Mouse (Mus musculus): ENCODE data around the gene Zbtb34. TPM values are rescaled to one million over a fixed set of nuclear protein-coding genes. Genes with fewer than 3 reads are reported as not detected.
A peak's percentile ranks its signal among the peaks of the same experiment; 100 is the strongest.

Zbtb34 gene
- polyA plus RNA-seq, 1 experiment: 5.7 TPM

- Histone ChIP-seq H3K4me3 (replicated peaks; ENCODE audit: control insufficient read depth, low read depth, low read length) (peak overlapping the region; percentile 73), H3K4me1 (ENCODE audit: control insufficient read depth, insufficient read depth, low read length) (no peaks in the 10 kb centered on the region; the same call in none of the 2 replicates), H3K27ac (ENCODE audit: control insufficient read depth, insufficient read depth, low read depth, low read length, poor library complexity) (peak overlapping the region; percentile 84)
- no peak for TF ChIP-seq CTCF (IDR thresholded peaks at IDR 0.05; ENCODE audit: control insufficient read depth, insufficient read depth, low read length)
- no peak for TF ChIP-seq POLR2A (IDR thresholded peaks at IDR 0.05; ENCODE audit: borderline replicate concordance, control insufficient read depth, low read depth, low read length)
- under 1% methylated on average over 13 of the region's 13 CpGs for WGBS
Observed at GRCm38 (mm10) chr2:33430081-33430770, 898 bp downstream of the Zbtb34 start.

- TF ChIP-seq CTCF (IDR thresholded peaks at IDR 0.05; ENCODE audit: control insufficient read depth, insufficient read depth, low read length): no peak
- no peak for TF ChIP-seq POLR2A (IDR thresholded peaks at IDR 0.05; ENCODE audit: borderline replicate concordance, control insufficient read depth, low read depth, low read length)
Observed at GRCm38 (mm10) chr2:33429339-33429738, 1.8 kb downstream of the Zbtb34 start.

GRCm38 (mm10) chr2:33426640-33427398 lies 4.3 kb downstream of the Zbtb34 start:
- H3K4me3 ChIP-seq (replicated peaks; ENCODE audit: control insufficient read depth, low read depth, low read length): no peak overlapping the region
- H3K4me1 ChIP-seq (ENCODE audit: control insufficient read depth, insufficient read depth, low read length): no peaks in the 10 kb centered on the region; the same call in none of the 2 replicates
- no peak overlapping the region for H3K27ac ChIP-seq (ENCODE audit: control insufficient read depth, insufficient read depth, low read depth, low read length, poor library complexity)
- 84% methylated on average over 10 of the region's 10 CpGs for WGBS
- no peak for TF ChIP-seq CTCF (IDR thresholded peaks at IDR 0.05; ENCODE audit: control insufficient read depth, insufficient read depth, low read length)
- TF ChIP-seq POLR2A (IDR thresholded peaks at IDR 0.05; ENCODE audit: borderline replicate concordance, control insufficient read depth, low read depth, low read length): no peak

More at GRCm38 (mm10) chr2:33429339-33429738, 1.8 kb downstream of the Zbtb34 start:
- H3K27ac ChIP-seq (ENCODE audit: control insufficient read depth, insufficient read depth, low read depth, low read length, poor library complexity): peak overlapping the region; percentile 62
- peak overlapping the region; percentile 60 for H3K4me3 ChIP-seq (replicated peaks; ENCODE audit: control insufficient read depth, low read depth, low read length)
- 4% methylated on average over 6 of the region's 6 CpGs for WGBS
- H3K4me1 ChIP-seq (ENCODE audit: control insufficient read depth, insufficient read depth, low read length): no peaks in the 10 kb centered on the region; the same call in none of the 2 replicates

- WGBS: 71% methylated on average over 4 of the region's 4 CpGs
- TF ChIP-seq CTCF (IDR thresholded peaks at IDR 0.05; ENCODE audit: control insufficient read depth, insufficient read depth, low read length) (no peak), POLR2A (IDR thresholded peaks at IDR 0.05; ENCODE audit: borderline replicate concordance, control insufficient read depth, low read depth, low read length) (no peak)
Observed at GRCm38 (mm10) chr2:33417454-33417853, 13.7 kb downstream of the Zbtb34 start.

GRCm38 (mm10) chr2:33414019-33414418 lies 17.1 kb downstream of the Zbtb34 start:
- no peak overlapping the region for H3K4me3 ChIP-seq (replicated peaks; ENCODE audit: control insufficient read depth, low read depth, low read length)
- no peak for TF ChIP-seq CTCF (IDR thresholded peaks at IDR 0.05; ENCODE audit: control insufficient read depth, insufficient read depth, low read length)
- 83% methylated on average over 13 of the region's 13 CpGs for WGBS
- H3K4me1 ChIP-seq (ENCODE audit: control insufficient read depth, insufficient read depth, low read length): no peaks in the 10 kb centered on the region
- H3K27ac ChIP-seq (ENCODE audit: control insufficient read depth, insufficient read depth, low read depth, low read length, poor library complexity): no peak overlapping the region

More at GRCm38 (mm10) chr2:33417454-33417853, 13.7 kb downstream of the Zbtb34 start:
- Histone ChIP-seq H3K4me3 (replicated peaks; ENCODE audit: control insufficient read depth, low read depth, low read length) (no peak overlapping the region), H3K4me1 (ENCODE audit: control insufficient read depth, insufficient read depth, low read length) (no peaks in the 10 kb centered on the region), H3K27ac (ENCODE audit: control insufficient read depth, insufficient read depth, low read depth, low read length, poor library complexity) (no peak overlapping the region)

- Histone ChIP-seq H3K4me3 (replicated peaks; ENCODE audit: control insufficient read depth, low read depth, low read length) (no peak overlapping the region), H3K4me1 (ENCODE audit: control insufficient read depth, insufficient read depth, low read length) (no peaks in the 10 kb centered on the region), H3K27ac (ENCODE audit: control insufficient read depth, insufficient read depth, low read depth, low read length, poor library complexity) (no peak overlapping the region)
- no peak for TF ChIP-seq POLR2A (IDR thresholded peaks at IDR 0.05; ENCODE audit: borderline replicate concordance, control insufficient read depth, low read depth, low read length)
- no peak for TF ChIP-seq CTCF (IDR thresholded peaks at IDR 0.05; ENCODE audit: control insufficient read depth, insufficient read depth, low read length)
- WGBS: 88% methylated on average over 14 of the region's 14 CpGs
Observed at GRCm38 (mm10) chr2:33412111-33412510, 19.0 kb downstream of the Zbtb34 start.

- Histone ChIP-seq H3K27ac (ENCODE audit: control insufficient read depth, insufficient read depth, low read depth, low read length, poor library complexity) (peak overlapping the region; percentile 74), H3K4me3 (replicated peaks; ENCODE audit: control insufficient read depth, low read depth, low read length) (no peak overlapping the region), H3K4me1 (ENCODE audit: control insufficient read depth, insufficient read depth, low read length) (peaks cover 5% of the 10 kb centered on the region)
- 9% methylated on average over 4 of the region's 4 CpGs for WGBS
- TF ChIP-seq POLR2A (IDR thresholded peaks at IDR 0.05; ENCODE audit: borderline replicate concordance, control insufficient read depth, low read depth, low read length) (no peak), CTCF (IDR thresholded peaks at IDR 0.05; ENCODE audit: control insufficient read depth, insufficient read depth, low read length) (no peak)
Observed at GRCm38 (mm10) chr2:33403511-33404003, 27.6 kb downstream of the Zbtb34 start.

GRCm38 (mm10) chr2:33402638-33403037 lies 28.5 kb downstream of the Zbtb34 start:
- Histone ChIP-seq H3K4me3 (replicated peaks; ENCODE audit: control insufficient read depth, low read depth, low read length) (no peak overlapping the region), H3K4me1 (ENCODE audit: control insufficient read depth, insufficient read depth, low read length) (peaks cover 5% of the 10 kb centered on the region), H3K27ac (ENCODE audit: control insufficient read depth, insufficient read depth, low read depth, low read length, poor library complexity) (no peak overlapping the region)
- TF ChIP-seq POLR2A (IDR thresholded peaks at IDR 0.05; ENCODE audit: borderline replicate concordance, control insufficient read depth, low read depth, low read length) (no peak), CTCF (IDR thresholded peaks at IDR 0.05; ENCODE audit: control insufficient read depth, insufficient read depth, low read length) (no peak)
- WGBS: 63% methylated on average over 5 of the region's 5 CpGs

All from bone marrow, adult 2 months (tissue).